Mouse (Mus musculus) thymus, postnatal 4 days (tissue): ENCODE data around the gene Rfc2.
A peak's percentile ranks its signal among the peaks of the same experiment; 100 is the strongest.

Experiments
- DNase-seq: peaks from one replicate; pipeline ENCODE4 v3.0.0; 2021

Gene Rfc2

GRCm38 (mm10) chr5:134611810-134612521 lies 30.8 kb downstream of the Rfc2 start:
- no peak for DNase-seq

GRCm38 (mm10) chr5:134613727-134614126 lies 32.6 kb downstream of the Rfc2 start:
- no peak for DNase-seq

GRCm38 (mm10) chr5:134614296-134614695 lies 33.1 kb downstream of the Rfc2 start:
- DNase-seq, result no peak

- no peak for DNase-seq
Measured at GRCm38 (mm10) chr5:134614802-134615201, 33.6 kb downstream of the Rfc2 start, which contains the start of gene Lat2. Gene Lat2 (minus strand): TSS chr5:134615025.

GRCm38 (mm10) chr5:134615380-134615779 lies 34.2 kb downstream of the Rfc2 start:
- no peak for DNase-seq

GRCm38 (mm10) chr5:134615780-134616179 lies 34.6 kb downstream of the Rfc2 start:
- DNase-seq, result no peak

GRCm38 (mm10) chr5:134617071-134617470 lies 35.9 kb downstream of the Rfc2 start:
- peak; percentile 82 for DNase-seq

- DNase-seq, result no peak
Measured at GRCm38 (mm10) chr5:134620457-134620856, 39.3 kb downstream of the Rfc2 start.

GRCm38 (mm10) chr5:134621099-134621640 lies 40.0 kb downstream of the Rfc2 start:
- DNase-seq, result no peak

- no peak for DNase-seq
Measured at GRCm38 (mm10) chr5:134622069-134622468, 40.9 kb downstream of the Rfc2 start.

GRCm38 (mm10) chr5:134629508-134629907 lies 48.3 kb downstream of the Rfc2 start:
- DNase-seq, result no peak

GRCm38 (mm10) chr5:134630835-134631234 lies 49.7 kb downstream of the Rfc2 start:
- DNase-seq, result no peak

- DNase-seq, result no peak
Measured at GRCm38 (mm10) chr5:134632841-134633240, 51.7 kb downstream of the Rfc2 start.

GRCm38 (mm10) chr5:134637820-134638367 lies 56.7 kb downstream of the Rfc2 start:
- no peak for DNase-seq

GRCm38 (mm10) chr5:134638461-134639268 lies 57.5 kb downstream of the Rfc2 start:
- DNase-seq, result peak; percentile 77

- peak; percentile 98 for DNase-seq
Measured at GRCm38 (mm10) chr5:134639269-134639682, 58.1 kb downstream of the Rfc2 start, which contains the start of gene Eif4h. Gene Eif4h (minus strand): TSS chr5:134639490.

GRCm38 (mm10) chr5:134640371-134640770 lies 59.2 kb downstream of the Rfc2 start:
- no peak for DNase-seq

- DNase-seq, result no peak
Measured at GRCm38 (mm10) chr5:134644121-134644520, 63.0 kb downstream of the Rfc2 start.

- no peak for DNase-seq
Measured at GRCm38 (mm10) chr5:134644643-134645118, 63.5 kb downstream of the Rfc2 start.

- DNase-seq, result no peak
Measured at GRCm38 (mm10) chr5:134646461-134646860, 65.3 kb downstream of the Rfc2 start.

- no peak for DNase-seq
Measured at GRCm38 (mm10) chr5:134647394-134647793, 66.2 kb downstream of the Rfc2 start.

- DNase-seq, result peak; percentile 35
Measured at GRCm38 (mm10) chr5:134648976-134649375, 67.8 kb downstream of the Rfc2 start.

- peak; percentile 84 for DNase-seq
Measured at GRCm38 (mm10) chr5:134650926-134651325, 69.8 kb downstream of the Rfc2 start.
